Mouse (Mus musculus) embryonic facial prominence, embryonic 14.5 days (tissue): ENCODE data around the gene Iqgap2. TPM values are rescaled to one million over a fixed set of nuclear protein-coding genes. Genes with fewer than 3 reads are reported as not detected.
A peak's percentile ranks its signal among the peaks of the same experiment; 100 is the strongest.

Experiments used
- ATAC-seq: fragments of 200-750 bp; cut with Nextera tagmentation; 2 replicates; pipeline ENCODE4 v1.8.0; 2017; ENCODE audit warnings: low read depth, moderate number of reproducible peaks, moderate TSS enrichment
- DNase-seq: peaks from one replicate; pipeline ENCODE4 v3.0.0-alpha.2; 2015; ENCODE audit warnings: low spot score
- H3K27ac ChIP-seq: fragments of 300-500 bp; sonication (generic); replicated peaks from 2 replicates; pipeline ENCODE4 v1.5.1; 2014; ENCODE audit warnings: low read depth, mild to moderate bottlenecking, low read length, moderate library complexity
- H3K27me3 ChIP-seq: fragments of 300-500 bp; sonication (generic); replicated peaks from 2 replicates; pipeline ENCODE4 v1.6.1; 2014; ENCODE audit warnings: low read length; ENCODE audit not compliant: control insufficient read depth, insufficient read depth
- H3K36me3 ChIP-seq: fragments of 300-500 bp; sonication (generic); 2 replicates; pipeline ENCODE4 v1.6.1; 2014; ENCODE audit warnings: low read length, mixed read lengths; ENCODE audit not compliant: control insufficient read depth, insufficient read depth
- H3K4me1 ChIP-seq: fragments of 300-500 bp; sonication (generic); 2 replicates; pipeline ENCODE4 v1.6.1; 2014; ENCODE audit warnings: antibody characterized with exemption, low read length; ENCODE audit not compliant: control insufficient read depth, insufficient read depth
- H3K4me2 ChIP-seq: fragments of 300-500 bp; sonication (generic); 2 replicates; pipeline ENCODE4 v1.6.1; 2014; ENCODE audit warnings: low read depth, mild to moderate bottlenecking, low read length, moderate library complexity, mixed read lengths
- H3K4me3 ChIP-seq: fragments of 300-500 bp; sonication (generic); 2 replicates; pipeline ENCODE4 v1.5.1; 2014; ENCODE audit warnings: low read depth, mild to moderate bottlenecking, low read length
- H3K9ac ChIP-seq: fragments of 300-500 bp; sonication (generic); 2 replicates; pipeline ENCODE4 v1.6.1; 2014; ENCODE audit warnings: low read depth, mild to moderate bottlenecking, low read length, moderate library complexity, mixed read lengths
- H3K9me3 ChIP-seq: fragments of 300-500 bp; sonication (generic); 2 replicates; pipeline ENCODE4 v1.6.1; 2016; ENCODE audit warnings: low read length; ENCODE audit not compliant: control insufficient read depth
- WGBS: fragments of 180-500 bp; shearing (Covaris S2); extraction: QIAGEN DNeasy Blood & Tissue Kit; methylation state at CpG from one replicate; pipeline ENCODE4 v1.1.7; 2014; 5-methylcytosine and 5-hydroxymethylcytosine counted together
- polyA plus RNA-seq: library from polyadenylated mRNA; unstranded; fragments of >200 nt; fragmentation: Nextera tagmentation; extraction: Ambion mirVana; gene quantifications from 2 replicates; pipeline ENCODE4 v1.2.1, GENCODE M21; 2014

The Iqgap2 gene
- polyA plus RNA-seq, 1 experiment from 2014 or later = 13.7 TPM

- H3K36me3 ChIP-seq = no peaks in the 10 kb centered on the region
- WGBS = 28% methylated on average over 5 of the region's 5 CpGs
- ATAC-seq (peak; percentile 70; the same call in 1 of the 2 replicates), DNase-seq (peak; percentile 67)
- H3K27me3 ChIP-seq = no peaks in the 10 kb centered on the region
- H3K4me2 ChIP-seq = no peak overlapping the region
- H3K9ac ChIP-seq = no peak overlapping the region; the same call in 1 of the 2 replicates
- H3K4me3 ChIP-seq = no peak overlapping the region
- H3K9me3 ChIP-seq = no peaks in the 10 kb centered on the region
- H3K4me1 ChIP-seq = 0 out of 2 replicates have a peak, but pooled peaks cover 3% of the 10 kb centered on the region
- no peak overlapping the region for H3K27ac ChIP-seq
These were observed 84.5 kb downstream of the Iqgap2 start for GRCm38 (mm10) chr13:95807106-95807750.

GRCm38 (mm10) chr13:95805469-95806166, 86.1 kb downstream of the Iqgap2 start:
- Histone ChIP-seq H3K9ac (no peak overlapping the region), H3K27me3 (no peaks in the 10 kb centered on the region), H3K4me3 (no peak overlapping the region), H3K36me3 (no peaks in the 10 kb centered on the region), H3K9me3 (no peaks in the 10 kb centered on the region), H3K27ac (no peak overlapping the region), H3K4me2 (no peak overlapping the region), H3K4me1 (peaks cover 15% of the 10 kb centered on the region)
- peak; percentile 34 for DNase-seq
- 54% methylated on average over 13 of the region's 13 CpGs for WGBS
- no peak for ATAC-seq

GRCm38 (mm10) chr13:95804113-95804512, 87.6 kb downstream of the Iqgap2 start:
- no peak overlapping the region for H3K4me2 ChIP-seq
- no peaks in the 10 kb centered on the region for H3K9me3 ChIP-seq
- ATAC-seq (no peak), DNase-seq (no peak)
- no peak overlapping the region for H3K4me3 ChIP-seq
- H3K9ac ChIP-seq = no peak overlapping the region
- no peaks in the 10 kb centered on the region for H3K27me3 ChIP-seq
- no peak overlapping the region for H3K27ac ChIP-seq
- 83% methylated on average over 6 of the region's 6 CpGs for WGBS
- no peaks in the 10 kb centered on the region for H3K36me3 ChIP-seq
- H3K4me1 ChIP-seq = peaks cover 17% of the 10 kb centered on the region

GRCm38 (mm10) chr13:95800925-95801324, 90.8 kb downstream of the Iqgap2 start:
- Histone ChIP-seq H3K27ac (no peak overlapping the region), H3K4me3 (no peak overlapping the region), H3K9ac (no peak overlapping the region), H3K4me1 (peaks cover 24% of the 10 kb centered on the region), H3K27me3 (no peaks in the 10 kb centered on the region), H3K36me3 (no peaks in the 10 kb centered on the region), H3K9me3 (no peaks in the 10 kb centered on the region), H3K4me2 (no peak overlapping the region)
- WGBS = 54% methylated on average over 9 of the region's 9 CpGs
- DNase-seq (peak; percentile 82), ATAC-seq (no peak)

- WGBS = 89% methylated on average over 4 of the region's 4 CpGs
- H3K4me3 ChIP-seq = no peak overlapping the region
- DNase-seq (no peak), ATAC-seq (no peak)
- no peak overlapping the region for H3K9ac ChIP-seq
- H3K4me2 ChIP-seq = no peak overlapping the region
- no peaks in the 10 kb centered on the region for H3K36me3 ChIP-seq
- H3K27ac ChIP-seq = peak overlapping the region; percentile 60; the same call in 1 of the 2 replicates
- H3K9me3 ChIP-seq = no peaks in the 10 kb centered on the region
- H3K4me1 ChIP-seq = peaks cover 24% of the 10 kb centered on the region
- H3K27me3 ChIP-seq = no peaks in the 10 kb centered on the region
These were observed 92.4 kb downstream of the Iqgap2 start for GRCm38 (mm10) chr13:95799322-95799721.

- Histone ChIP-seq H3K4me2 (0 out of 2 replicates have a peak overlapping the region, but pooled peaks have one; percentile 9), H3K27me3 (no peaks in the 10 kb centered on the region), H3K27ac (peak overlapping the region; percentile 60; the same call in 1 of the 2 replicates), H3K36me3 (no peaks in the 10 kb centered on the region), H3K4me3 (no peak overlapping the region), H3K9me3 (no peaks in the 10 kb centered on the region), H3K9ac (no peak overlapping the region), H3K4me1 (peaks cover 24% of the 10 kb centered on the region)
- 39% methylated on average over 6 of the region's 6 CpGs for WGBS
- DNase-seq (peak; percentile 91), ATAC-seq (no peak)
These were observed 93.0 kb downstream of the Iqgap2 start for GRCm38 (mm10) chr13:95798721-95799120.

- peaks cover 24% of the 10 kb centered on the region for H3K4me1 ChIP-seq
- H3K36me3 ChIP-seq = no peaks in the 10 kb centered on the region
- H3K4me3 ChIP-seq = no peak overlapping the region
- 89% methylated on average over 2 of the region's 2 CpGs for WGBS
- no peak overlapping the region for H3K9ac ChIP-seq
- H3K9me3 ChIP-seq = no peaks in the 10 kb centered on the region
- no peak overlapping the region for H3K27ac ChIP-seq
- no peak for DNase-seq
- H3K27me3 ChIP-seq = no peaks in the 10 kb centered on the region
- no peak for ATAC-seq
- H3K4me2 ChIP-seq = no peak overlapping the region
These were observed 94.2 kb downstream of the Iqgap2 start for GRCm38 (mm10) chr13:95797530-95797929.

GRCm38 (mm10) chr13:95794346-95794745, 97.4 kb downstream of the Iqgap2 start:
- Histone ChIP-seq H3K36me3 (no peaks in the 10 kb centered on the region), H3K4me1 (peaks cover 15% of the 10 kb centered on the region), H3K27ac (no peak overlapping the region), H3K9me3 (no peaks in the 10 kb centered on the region), H3K9ac (no peak overlapping the region), H3K27me3 (no peaks in the 10 kb centered on the region), H3K4me3 (no peak overlapping the region), H3K4me2 (no peak overlapping the region)
- peak; percentile 46 for DNase-seq
- ATAC-seq = no peak
- 71% methylated on average over 8 of the region's 8 CpGs for WGBS
